Mouse (Mus musculus) brain, embryonic 14.5 days (tissue): Measurements from ENCODE around the gene Stard10. TPM values are rescaled to one million over a fixed set of nuclear protein-coding genes. Genes with fewer than 3 reads are reported as not detected.

Source experiments
- DNase-seq: peaks from one replicate; pipeline ENCODE4 v3.0.0-alpha.2; 2011; ENCODE audit warnings: low read depth
- CTCF ChIP-seq: fragments of 200-500 bp; IDR thresholded peaks from 2 replicates; pipeline ENCODE4 v1.5.1; 2012; ENCODE audit warnings: inconsistent platforms, mild to moderate bottlenecking, moderate library complexity, borderline replicate concordance; ENCODE audit not compliant: insufficient read depth, insufficient read length; ENCODE audit errors: extremely low read depth
- POLR2A ChIP-seq: fragments of 200-500 bp; IDR thresholded peaks from 2 replicates; pipeline ENCODE4 v1.6.1; 2012; ENCODE audit warnings: mild to moderate bottlenecking, inconsistent platforms, borderline replicate concordance; ENCODE audit not compliant: poor library complexity, insufficient read depth, insufficient read length, severe bottlenecking; ENCODE audit errors: extremely low read depth
- polyA plus RNA-seq: library from polyadenylated mRNA; depleted of rRNA; stranded (reverse); fragments of >200 nt; gene quantifications from 2 replicates; pipeline ENCODE4 v1.2.3, GENCODE M21; 2012

Stard10 gene
- polyA plus RNA-seq, 1 experiment: 17.9 TPM

GRCm38 (mm10) chr7:101376701-101377340 is 59.9 kb downstream of the Stard10 start:
- DNase-seq: peak; percentile 77
- TF ChIP-seq POLR2A (no peak), CTCF (no peak)

GRCm38 (mm10) chr7:101377741-101378262 is 60.9 kb downstream of the Stard10 start:
- peak; percentile 73 for DNase-seq
- TF ChIP-seq CTCF: no peak

- DNase-seq: no peak
- no peak for TF ChIP-seq CTCF
- TF ChIP-seq POLR2A: no peak
Measured at GRCm38 (mm10) chr7:101378285-101378684, 61.4 kb downstream of the Stard10 start.

- TF ChIP-seq POLR2A: no peak
- TF ChIP-seq CTCF: no peak
- DNase-seq: no peak
Measured at GRCm38 (mm10) chr7:101378796-101379465, 62.0 kb downstream of the Stard10 start.

- DNase-seq: no peak
- TF ChIP-seq CTCF: no peak
Measured at GRCm38 (mm10) chr7:101379732-101380131, 62.8 kb downstream of the Stard10 start.

GRCm38 (mm10) chr7:101381512-101381911 is 64.6 kb downstream of the Stard10 start:
- DNase-seq: no peak
- TF ChIP-seq POLR2A: no peak
- no peak for TF ChIP-seq CTCF

DNA sequence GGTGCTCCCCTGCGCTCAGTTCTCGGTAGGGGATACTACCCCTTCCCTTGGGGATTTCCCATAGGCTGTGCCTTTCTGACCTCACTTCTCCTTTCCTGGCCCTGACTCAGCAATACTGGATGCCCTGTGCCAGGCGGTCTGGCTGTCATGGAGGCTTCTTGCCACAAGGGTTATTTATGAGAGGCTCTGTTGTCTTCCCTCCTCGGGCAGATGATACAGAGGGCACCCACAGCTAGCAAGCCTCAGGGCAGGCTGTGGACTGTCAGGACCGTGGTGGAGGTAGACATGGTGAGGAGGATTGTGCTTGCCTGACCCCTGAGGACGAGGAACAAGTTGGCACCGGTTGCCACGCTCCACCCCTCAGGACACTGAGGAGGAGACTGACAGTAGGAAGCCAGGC is 65.5 kb downstream of the Stard10 start:
- no peak for TF ChIP-seq POLR2A
- TF ChIP-seq CTCF: no peak
- no peak for DNase-seq

GRCm38 (mm10) chr7:101383756-101384155 is 66.9 kb downstream of the Stard10 start:
- TF ChIP-seq POLR2A (no peak), CTCF (no peak)

DNA sequence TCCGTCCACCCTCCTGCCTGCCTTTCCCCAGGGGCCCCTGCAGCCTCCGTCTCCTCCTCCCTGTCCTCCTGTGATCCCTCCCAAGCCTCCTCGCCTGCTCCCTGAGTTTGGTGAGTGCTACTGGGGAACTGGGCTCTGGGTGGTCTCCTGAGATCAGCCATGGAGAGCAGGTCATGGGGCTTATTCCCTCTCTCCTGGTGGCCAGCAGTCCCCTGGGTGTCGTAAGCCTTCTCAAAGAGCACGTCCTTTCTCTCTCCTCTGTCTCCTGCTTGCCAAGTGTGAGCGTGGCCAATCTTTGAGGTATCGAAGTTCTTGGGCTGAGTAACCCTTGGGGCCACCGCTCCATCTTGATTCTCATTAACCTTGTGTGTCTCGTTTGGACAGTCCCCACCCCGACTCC is 68.0 kb downstream of the Stard10 start:
- DNase-seq: no peak
- TF ChIP-seq POLR2A (no peak), CTCF (no peak)

More at GRCm38 (mm10) chr7:101383756-101384155, 66.9 kb downstream of the Stard10 start:
- no peak for DNase-seq

DNA sequence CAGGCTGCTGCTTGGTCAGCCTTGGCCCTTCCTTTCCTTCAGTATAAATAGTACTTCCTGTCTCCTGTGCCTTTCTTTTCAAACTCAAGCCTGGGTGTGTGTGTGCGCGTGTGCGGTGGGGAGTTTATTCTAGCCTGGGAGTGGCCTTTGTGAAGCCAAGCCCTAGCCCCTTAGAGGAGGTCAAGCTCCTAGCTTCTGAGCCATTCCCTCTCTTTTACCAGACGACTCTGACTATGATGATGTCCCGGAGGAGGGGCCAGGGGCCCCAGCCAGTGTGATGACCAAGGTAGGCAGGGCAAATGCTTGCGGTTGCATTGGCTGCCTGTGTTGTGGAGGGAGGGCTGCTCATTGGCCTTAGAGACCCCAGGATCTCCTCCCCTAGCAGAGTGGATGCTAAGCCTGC is 68.4 kb downstream of the Stard10 start:
- TF ChIP-seq POLR2A (no peak), CTCF (no peak)
- DNase-seq: no peak

GRCm38 (mm10) chr7:101385866-101386452 is 69.1 kb downstream of the Stard10 start:
- TF ChIP-seq CTCF (no peak), POLR2A (no peak)
- DNase-seq: no peak

DNA sequence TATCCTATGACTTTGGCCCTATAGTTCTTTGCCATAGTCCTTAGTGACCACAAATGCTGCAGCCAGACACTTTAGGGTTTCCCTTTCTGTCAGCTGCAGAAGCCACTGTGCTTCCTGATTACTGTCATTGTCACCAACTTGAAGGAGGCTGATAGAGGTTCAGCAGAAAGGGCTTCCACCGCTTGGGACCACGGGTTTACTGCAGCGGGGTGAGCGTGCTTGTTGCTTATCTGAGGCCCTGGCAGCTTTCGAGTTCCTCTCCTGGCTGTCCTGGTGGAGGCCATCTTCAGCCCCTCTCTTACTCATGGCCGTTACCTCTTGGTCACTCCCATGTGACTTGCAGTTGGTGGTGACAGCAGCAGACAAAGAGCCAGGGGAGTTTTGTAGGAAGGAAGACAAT is 72.4 kb downstream of the Stard10 start:
- TF ChIP-seq POLR2A: no peak
- no peak for TF ChIP-seq CTCF
- DNase-seq: no peak
